Mouse (Mus musculus): ENCODE measurements around the gene Chil1. TPM values are rescaled to one million over a fixed set of nuclear protein-coding genes. Genes with fewer than 3 reads are reported as not detected.

Chil1 gene
- total and polyA plus RNA-seq, 2 experiments: 0.09 to 0.34 TPM

DNA sequence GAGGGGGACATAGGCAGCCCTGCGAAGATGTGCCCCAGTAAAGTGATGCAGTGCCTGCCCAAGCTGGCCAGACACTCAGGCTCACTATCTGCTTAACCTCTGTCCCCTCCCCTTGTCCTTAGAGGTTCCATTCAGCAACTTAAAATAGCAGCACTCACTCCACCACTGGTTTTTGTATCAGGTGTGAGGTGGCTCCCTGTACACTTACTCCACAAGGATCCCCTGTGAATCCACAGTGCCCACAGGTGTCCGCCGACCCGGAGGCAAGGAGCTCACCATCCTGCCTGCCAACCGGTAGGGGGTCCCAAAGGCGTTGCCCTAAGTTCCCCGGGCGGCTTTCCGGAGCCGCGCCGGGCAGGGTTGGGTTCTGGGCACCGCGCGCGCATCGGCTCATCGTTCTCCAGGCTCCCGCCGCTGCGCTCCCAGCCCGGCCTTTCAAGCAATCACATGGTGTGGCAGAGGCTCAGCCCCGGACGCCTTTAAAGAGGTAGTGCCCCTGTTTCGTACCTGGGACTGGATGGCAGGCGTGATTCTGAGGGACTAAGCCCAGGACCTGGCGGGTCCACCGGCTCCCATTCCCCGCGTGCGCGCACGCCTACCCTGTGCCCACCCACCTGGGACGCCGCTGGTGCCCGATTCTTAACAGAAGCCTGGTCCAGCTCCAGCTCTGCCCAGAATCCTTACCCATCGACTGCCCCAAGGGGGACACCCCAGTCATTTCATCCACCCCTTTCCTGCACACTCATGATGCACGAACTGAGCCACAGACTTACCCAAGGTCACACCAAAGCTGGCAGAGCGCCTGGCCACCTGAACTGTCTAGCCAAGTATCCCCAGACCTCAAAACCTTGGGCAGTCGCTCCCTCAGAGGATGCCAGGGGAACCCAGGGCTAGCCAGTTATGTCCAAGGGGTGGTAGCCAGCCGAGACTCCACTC, 52.7 kb downstream of the Chil1 start:
- H3K79me2 ChIP-seq (ENCODE audit: control insufficient read depth, insufficient read depth, low read length): 0 out of 2 replicates have a peak, but pooled peaks cover 2% of the 10 kb centered on the region
- no peaks in the 10 kb centered on the region for H3K36me3 ChIP-seq (ENCODE audit: control insufficient read depth, insufficient read depth, low read length)
- H3K4me3 ChIP-seq (ENCODE audit: insufficient read depth, low read depth, low read length): peak overlapping the region; percentile 55
- peak overlapping the region; percentile 54 for H3K27ac ChIP-seq (replicated peaks; ENCODE audit: insufficient read depth, low read depth, low read length)
- TF ChIP-seq POLR2A (IDR thresholded peaks at IDR 0.05; ENCODE audit: extremely low read depth, insufficient read depth, low read length) (0 out of 2 replicates have a peak, but pooled peaks have one; percentile 35), CTCF (IDR thresholded peaks at IDR 0.05; ENCODE audit: low read depth, low read length) (no peak)
- WGBS: under 1% methylated on average over 41 of the region's 41 CpGs
- peak overlapping the region; percentile 70 for H3K9ac ChIP-seq (ENCODE audit: low read depth, low read length)
- H3K27me3 ChIP-seq (ENCODE audit: control insufficient read depth, insufficient read depth, low read length): no peaks in the 10 kb centered on the region
- peaks cover 34% of the 10 kb centered on the region for H3K4me1 ChIP-seq (ENCODE audit: control insufficient read depth, insufficient read depth, low read length)
- DNase-seq (ENCODE audit: extremely low read depth, low read depth, low spot score): peak; percentile 78

DNA sequence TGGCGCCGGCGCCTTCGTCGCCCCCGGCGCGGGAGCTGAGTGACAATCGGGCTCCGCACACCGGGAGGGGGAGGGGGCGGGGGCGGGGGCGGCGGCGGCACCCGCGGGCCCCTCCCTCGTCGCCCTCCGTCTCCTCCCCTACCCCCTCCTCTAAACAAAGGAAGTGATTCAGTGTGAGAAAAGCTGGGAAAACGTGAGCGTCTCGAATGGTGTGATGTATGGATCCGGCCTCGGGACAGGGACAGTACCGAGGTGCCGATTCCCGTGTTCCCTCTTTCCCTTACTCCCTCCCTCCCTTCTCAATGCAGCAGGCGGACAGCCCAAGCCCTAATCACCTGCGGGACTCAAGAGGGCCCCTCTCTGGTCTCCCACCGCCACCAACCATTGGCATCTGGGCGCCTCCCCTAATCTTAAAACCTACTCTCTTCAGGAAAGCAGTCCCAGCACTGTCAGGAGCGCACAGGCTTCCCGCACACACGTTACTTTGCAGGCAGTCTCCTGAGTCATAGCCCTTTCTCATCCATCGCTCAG, 53.5 kb downstream of the Chil1 start, which contains the start of gene Adora1:
TSS of gene Adora1 (minus strand) at position 41 of the 531 bp plus-strand sequence.
- no peak for TF ChIP-seq CTCF (IDR thresholded peaks at IDR 0.05; ENCODE audit: low read depth, low read length)
- no peak for TF ChIP-seq POLR2A (IDR thresholded peaks at IDR 0.05; ENCODE audit: extremely low read depth, insufficient read depth, low read length)
- WGBS: 4% methylated on average over 37 of the region's 37 CpGs
- no peaks in the 10 kb centered on the region for H3K27me3 ChIP-seq (ENCODE audit: control insufficient read depth, insufficient read depth, low read length)
- 0 out of 2 replicates have a peak, but pooled peaks cover 2% of the 10 kb centered on the region for H3K79me2 ChIP-seq (ENCODE audit: control insufficient read depth, insufficient read depth, low read length)
- H3K9ac ChIP-seq (ENCODE audit: low read depth, low read length): peak within 1 kb of the TSS; percentile 70
- H3K27ac ChIP-seq (replicated peaks; ENCODE audit: insufficient read depth, low read depth, low read length): peak within 1 kb of the TSS; percentile 54
- no peak for DNase-seq (ENCODE audit: extremely low read depth, low read depth, low spot score)
- H3K36me3 ChIP-seq (ENCODE audit: control insufficient read depth, insufficient read depth, low read length): no peaks in the 10 kb centered on the region
- peaks cover 34% of the 10 kb centered on the region for H3K4me1 ChIP-seq (ENCODE audit: control insufficient read depth, insufficient read depth, low read length)
- peak within 1 kb of the TSS; percentile 55 for H3K4me3 ChIP-seq (ENCODE audit: insufficient read depth, low read depth, low read length)

GRCm38 (mm10) chr1:134236142-134236541, 54.2 kb downstream of the Chil1 start:
- Histone ChIP-seq H3K79me2 (ENCODE audit: control insufficient read depth, insufficient read depth, low read length) (0 out of 2 replicates have a peak, but pooled peaks cover 2% of the 10 kb centered on the region), H3K36me3 (ENCODE audit: control insufficient read depth, insufficient read depth, low read length) (no peaks in the 10 kb centered on the region), H3K4me1 (ENCODE audit: control insufficient read depth, insufficient read depth, low read length) (peaks cover 34% of the 10 kb centered on the region), H3K4me3 (ENCODE audit: insufficient read depth, low read depth, low read length) (no peak overlapping the region), H3K9ac (ENCODE audit: low read depth, low read length) (no peak overlapping the region), H3K27me3 (ENCODE audit: control insufficient read depth, insufficient read depth, low read length) (no peaks in the 10 kb centered on the region), H3K27ac (replicated peaks; ENCODE audit: insufficient read depth, low read depth, low read length) (no peak overlapping the region)
- no peak for DNase-seq (ENCODE audit: extremely low read depth, low read depth, low spot score)
- 52% methylated on average over 3 of the region's 3 CpGs for WGBS
- no peak for TF ChIP-seq CTCF (IDR thresholded peaks at IDR 0.05; ENCODE audit: low read depth, low read length)
- no peak for TF ChIP-seq POLR2A (IDR thresholded peaks at IDR 0.05; ENCODE audit: extremely low read depth, insufficient read depth, low read length)

GRCm38 (mm10) chr1:134237438-134237837, 55.5 kb downstream of the Chil1 start:
- no peaks in the 10 kb centered on the region for H3K27me3 ChIP-seq (ENCODE audit: control insufficient read depth, insufficient read depth, low read length)
- no peak for TF ChIP-seq POLR2A (IDR thresholded peaks at IDR 0.05; ENCODE audit: extremely low read depth, insufficient read depth, low read length)
- TF ChIP-seq CTCF (IDR thresholded peaks at IDR 0.05; ENCODE audit: low read depth, low read length): no peak
- peak; percentile 95 for DNase-seq (ENCODE audit: extremely low read depth, low read depth, low spot score)
- H3K79me2 ChIP-seq (ENCODE audit: control insufficient read depth, insufficient read depth, low read length): 0 out of 2 replicates have a peak, but pooled peaks cover under 1% of the 10 kb centered on the region
- peak overlapping the region; percentile 97 for H3K27ac ChIP-seq (replicated peaks; ENCODE audit: insufficient read depth, low read depth, low read length)
- WGBS: 18% methylated on average over 3 of the region's 3 CpGs
- H3K9ac ChIP-seq (ENCODE audit: low read depth, low read length): no peak overlapping the region
- no peaks in the 10 kb centered on the region for H3K36me3 ChIP-seq (ENCODE audit: control insufficient read depth, insufficient read depth, low read length)
- H3K4me1 ChIP-seq (ENCODE audit: control insufficient read depth, insufficient read depth, low read length): peaks cover 37% of the 10 kb centered on the region
- H3K4me3 ChIP-seq (ENCODE audit: insufficient read depth, low read depth, low read length): no peak overlapping the region

Other genes starting within 250 kb of the Chil1 start
- gene Fmod, start 144.9 kb upstream of the Chil1 start, total RNA-seq (2014; rRNA removed): 0.46 and 0.54 TPM in 2 replicates
- 0.99 and 1.6 TPM in 2 replicates for gene Fmod, start 144.9 kb upstream of the Chil1 start, polyA plus RNA-seq (2012; rRNA removed)
- gene Btg2, start 103.1 kb upstream of the Chil1 start, total RNA-seq (2014; rRNA removed): 7.0 and 10.1 TPM in 2 replicates
- 5.6 and 6.9 TPM in 2 replicates for gene Btg2, start 103.1 kb upstream of the Chil1 start, polyA plus RNA-seq (2012; rRNA removed)
- gene Chit1, start 70.9 kb upstream of the Chil1 start, total RNA-seq (2014; rRNA removed): not detected in 2 replicates
- not detected in 2 replicates for gene Chit1, start 70.9 kb upstream of the Chil1 start, polyA plus RNA-seq (2012; rRNA removed)
- not detected in 2 replicates for gene Mybph, start 11.3 kb downstream of the Chil1 start, total RNA-seq (2014; rRNA removed)
- gene Mybph, start 11.3 kb downstream of the Chil1 start, polyA plus RNA-seq (2012; rRNA removed): not detected in 2 replicates
- gene Adora1, start 53.3 kb downstream of the Chil1 start, total RNA-seq (2014; rRNA removed): 3.2 and 6.6 TPM in 2 replicates
- gene Adora1, start 53.3 kb downstream of the Chil1 start, polyA plus RNA-seq (2012; rRNA removed): 17.0 and 27.2 TPM in 2 replicates
- gene Myog, start 107.8 kb downstream of the Chil1 start, total RNA-seq (2014; rRNA removed): not detected in 2 replicates
- gene Myog, start 107.8 kb downstream of the Chil1 start, polyA plus RNA-seq (2012; rRNA removed): not detected in 2 replicates
- 0.46 and 0.67 TPM in 2 replicates for gene Ppfia4, start 150.8 kb downstream of the Chil1 start, total RNA-seq (2014; rRNA removed)
- 0.78 and 1.4 TPM in 2 replicates for gene Ppfia4, start 150.8 kb downstream of the Chil1 start, polyA plus RNA-seq (2012; rRNA removed)
- gene Tmem183a, start 179.8 kb downstream of the Chil1 start, total RNA-seq (2014; rRNA removed): 152 and 153 TPM in 2 replicates
- 130 and 152 TPM in 2 replicates for gene Tmem183a, start 179.8 kb downstream of the Chil1 start, polyA plus RNA-seq (2012; rRNA removed)
- not detected in 2 replicates for gene 4933406M09Rik, start 203.8 kb downstream of the Chil1 start, total RNA-seq (2014; rRNA removed)
- not detected in 2 replicates for gene 4933406M09Rik, start 203.8 kb downstream of the Chil1 start, polyA plus RNA-seq (2012; rRNA removed)
- gene Cyb5r1, start 223.4 kb downstream of the Chil1 start, total RNA-seq (2014; rRNA removed): 4.5 and 4.7 TPM in 2 replicates
- gene Cyb5r1, start 223.4 kb downstream of the Chil1 start, polyA plus RNA-seq (2012; rRNA removed): 8.3 and 16.3 TPM in 2 replicates
- 71.5 and 81.2 TPM in 2 replicates for gene Adipor1, start 233.2 kb downstream of the Chil1 start, total RNA-seq (2014; rRNA removed)
- 92.7 and 105 TPM in 2 replicates for gene Adipor1, start 233.2 kb downstream of the Chil1 start, polyA plus RNA-seq (2012; rRNA removed)

Data from liver, adult 2 months (tissue).